Comparison of ENCODE assay signal across 13 mouse cellular contexts in the genomic region with DNA sequence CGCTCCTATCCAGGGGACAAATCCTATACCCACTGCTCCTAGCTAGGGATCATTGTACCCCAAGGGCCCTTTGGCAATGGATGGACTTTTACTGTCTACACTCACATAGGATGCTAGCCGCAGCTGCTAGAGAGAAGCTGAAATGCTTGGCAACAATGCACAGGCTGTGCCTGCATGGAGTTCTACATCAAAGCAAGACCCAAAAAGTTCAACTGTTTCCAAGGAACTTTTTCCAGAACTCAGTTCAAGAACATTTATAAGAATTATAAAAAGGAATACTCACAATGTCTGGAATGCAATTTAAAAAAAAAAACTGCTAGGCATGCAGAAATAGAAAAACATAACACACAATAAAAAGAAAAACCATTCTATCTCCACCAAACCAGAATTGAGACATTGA.
DNase-seq lines count a peak whose midpoint lies in the region.
"Had no signal": no experiment of that assay in that cellular context is flagged by ENCODE, and none has a peak within 500 bp of the region (broad histone marks: within the 10 kb centered on the region; RNA-seq: fewer than 3 reads in every experiment).

No protein-coding gene starts in this region.

- peak; percentile 13 for DNase-seq in gastrocnemius, postnatal 25 days
- no peak for DNase-seq in gastrocnemius, postnatal 14 days
- peak; percentile 22 for DNase-seq in kidney, postnatal 14 days
- DNase-seq in kidney, postnatal 4 days: no peak
- DNase-seq in NIH3T3 (ENCODE audit: low read depth): peak; percentile 8
- DNase-seq in lung, postnatal 25 days (ENCODE audit: low spot score): peak; percentile 10
- DNase-seq in spleen, adult 12 weeks (ENCODE audit: low spot score): no peak
- no peak for DNase-seq in thymus, postnatal 25 days
- DNase-seq: adrenal gland, postnatal 14 days; cerebellum, adult 8-10 months; heart, postnatal 4 days; kidney, adult 18-20 months; liver, embryonic 13.5 days had no signal

- intact Hi-C loops in gastrocnemius, postnatal 14 days (cut with DNase I; ENCODE audit: low total_unique reads): no loop called here

Comparison
In these comparisons a context has a peak if more than half of its experiments do, and no peak if none do; other contexts are left out.
1. DNase-seq: peak in gastrocnemius, postnatal 25 days (single experiment), kidney, postnatal 14 days (single experiment), NIH3T3 (single experiment) and lung, postnatal 25 days (single experiment); none in gastrocnemius, postnatal 14 days (single experiment), kidney, postnatal 4 days (0 of 2), spleen, adult 12 weeks (single experiment) and thymus, postnatal 25 days (single experiment).